Mouse (Mus musculus): ENCODE measurements around the gene Man2b2.

DNA sequence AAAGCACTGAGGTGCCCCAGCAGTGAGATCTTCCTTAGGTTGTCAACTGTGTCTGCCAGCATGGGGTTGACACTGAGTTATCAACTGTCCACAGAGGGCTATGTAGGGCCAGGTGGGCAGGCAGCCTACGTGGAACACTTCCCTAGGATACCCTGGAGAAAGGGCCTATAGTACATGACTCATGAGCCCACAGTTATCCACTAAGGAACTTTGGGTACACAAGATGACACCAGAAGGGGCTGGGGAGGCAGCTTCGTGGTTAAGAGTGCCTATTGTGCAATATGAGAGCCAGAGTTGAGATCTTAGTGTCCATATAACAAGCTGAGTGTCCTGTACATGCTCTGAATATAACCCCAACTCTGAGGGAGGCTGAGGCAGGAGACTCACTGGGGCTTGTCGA lies 60.9 kb downstream of the Man2b2 start:
- TF ChIP-seq TAL1 (IDR thresholded peaks at IDR 0.05; ENCODE audit: low read length): no peak
- no peak for TF ChIP-seq GATA1 (IDR thresholded peaks at IDR 0.05; ENCODE audit: low read length)
